ENCODE assay signal across 22 mouse cellular contexts in genomic region chr6:87632176-87632575, GRCm38 (mm10). TPM values are rescaled to one million over a fixed set of nuclear protein-coding genes. Genes with fewer than 3 reads are reported as not detected.
DNase-seq lines count a peak whose midpoint lies in the region; ATAC-seq and TF ChIP-seq lines count a peak whose summit lies in the region.
"Had no signal": no experiment of that assay in that cellular context is flagged by ENCODE, and none has a peak within 500 bp of the region (broad histone marks: within the 10 kb centered on the region; RNA-seq: fewer than 3 reads in every experiment).

No protein-coding gene starts in this region.

- H3K27me3 ChIP-seq in stomach, embryonic 16.5 days (ENCODE audit: control insufficient read depth, insufficient read depth, low read length), result no peaks in the 10 kb centered on the region
- H3K27me3 ChIP-seq in heart, embryonic 11.5 days (ENCODE audit: control insufficient read depth, insufficient read depth, low read length), result no peaks in the 10 kb centered on the region
- H3K27me3 ChIP-seq: heart, embryonic 13.5 days; Patski had no signal

- DNase-seq in ES-E14 (ENCODE audit: low read depth, low spot score), result peak; percentile 34
- DNase-seq in ZHBTc4 (ENCODE audit: low read depth, low spot score), result peak; percentile 81
- no peak for DNase-seq in layer of hippocampus, adult 2 months (ENCODE audit: low spot score in 2 of 2)
- no peak for DNase-seq in retina, postnatal 1 day
- DNase-seq: adrenal gland, adult 8-10 months; adrenal gland, postnatal 36 days; cerebellum, adult 18-20 months; cerebellum, adult 9-10 months; cerebellum, postnatal 14 days; gastrocnemius, postnatal 25 days; heart, adult 18-20 months; heart, postnatal 4 days had no signal

- H3K27ac ChIP-seq in ES-E14 (ENCODE audit: insufficient read depth, low read depth, low read length, poor library complexity, severe bottlenecking), result no peak overlapping the region
- no peak overlapping the region for H3K27ac ChIP-seq in stomach, embryonic 16.5 days (ENCODE audit: low read length)
- no peak overlapping the region for H3K27ac ChIP-seq in layer of hippocampus, adult 2 months
- no peak overlapping the region for H3K27ac ChIP-seq in heart, embryonic 11.5 days (ENCODE audit: low read depth, low read length)
- H3K27ac ChIP-seq: heart, embryonic 13.5 days; hindbrain, embryonic 14.5 days; hindbrain, postnatal 0 days had no signal

- no peak overlapping the region for H3K4me3 ChIP-seq in ES-E14 (ENCODE audit: insufficient read depth in 1 of 2, low read depth in 1 of 2, low read length in 2 of 2, poor library complexity in 1 of 2, severe bottlenecking in 1 of 2)
- no peak overlapping the region for H3K4me3 ChIP-seq in stomach, embryonic 16.5 days (replicated peaks; ENCODE audit: low read length)
- no peak overlapping the region for H3K4me3 ChIP-seq in layer of hippocampus, adult 2 months
- H3K4me3 ChIP-seq in heart, embryonic 11.5 days (ENCODE audit: low read depth, low read length), result no peak overlapping the region
- H3K4me3 ChIP-seq: heart, embryonic 13.5 days had no signal

- in situ Hi-C loops in ES-E14 (cut with MboI; ENCODE audit: low sequenced_read_pairs in 2 of 2, unreplicated experiment in 2 of 2), result no loop called here

- no peak for TF ChIP-seq CTCF in layer of hippocampus, adult 2 months (conservative IDR thresholded peaks at IDR 0.05)

- ATAC-seq in stomach, embryonic 16.5 days (ENCODE audit: insufficient read depth, low FRiP score), result peak; percentile 53; the same call in 1 of the 2 replicates
- ATAC-seq in heart, embryonic 11.5 days (replicated peaks; ENCODE audit: insufficient number of reproducible peaks, low FRiP score, low TSS enrichment), result no peak
- ATAC-seq: activated CD4-positive, CD25-positive, alpha-beta regulatory T cell, adult 4 months; CD4-positive, CD25-positive, alpha-beta regulatory T cell, adult 4 months; forebrain, embryonic 14.5 days; hindbrain, postnatal 0 days; inflammation-experienced regulatory T-cells, adult 6 months; Patski had no signal

- H3K36me3 ChIP-seq in ES-E14 (ENCODE audit: control insufficient read depth, insufficient read depth, low read length, poor library complexity, severe bottlenecking), result no peaks in the 10 kb centered on the region
- 0 out of 2 replicates have a peak, but pooled peaks cover 7% of the 10 kb centered on the region for H3K36me3 ChIP-seq in stomach, embryonic 16.5 days (ENCODE audit: control insufficient read depth, insufficient read depth, low read length)
- no peaks in the 10 kb centered on the region for H3K36me3 ChIP-seq in heart, embryonic 11.5 days (ENCODE audit: control insufficient read depth, insufficient read depth, low read length)

- H3K4me1 ChIP-seq in ES-E14 (ENCODE audit: control insufficient read depth in 2 of 2, insufficient read depth in 2 of 2, low read length in 2 of 2, poor library complexity in 1 of 2), result peaks cover 0 to 6% of the 10 kb centered on the region in 2 experiments; a peak in 1 of 4 replicates
- H3K4me1 ChIP-seq in stomach, embryonic 16.5 days (ENCODE audit: control insufficient read depth, insufficient read depth, low read length), result peaks cover 4% of the 10 kb centered on the region; the same call in 1 of the 2 replicates
- no peaks in the 10 kb centered on the region for H3K4me1 ChIP-seq in heart, embryonic 11.5 days (ENCODE audit: control insufficient read depth, insufficient read depth, low read length)
- H3K4me1 ChIP-seq: heart, embryonic 13.5 days had no signal

- WGBS in stomach, embryonic 16.5 days, result 53% methylated on average over 4 of the region's 4 CpGs
- WGBS in heart, embryonic 11.5 days (ENCODE audit: insufficient replicate concordance), result 77% methylated on average over 4 of the region's 4 CpGs

- no peak overlapping the region for H3K9ac ChIP-seq in ES-E14 (ENCODE audit: insufficient read depth, low read depth, low read length, poor library complexity, severe bottlenecking)
- no peak overlapping the region for H3K9ac ChIP-seq in stomach, embryonic 16.5 days (ENCODE audit: low read length)
- no peak overlapping the region for H3K9ac ChIP-seq in heart, embryonic 11.5 days (ENCODE audit: low read depth, low read length)
- H3K9ac ChIP-seq: heart, embryonic 13.5 days; hindbrain, embryonic 14.5 days had no signal

- H3K4me2 ChIP-seq in stomach, embryonic 16.5 days (ENCODE audit: low read depth, low read length), result no peak overlapping the region
- no peak overlapping the region for H3K4me2 ChIP-seq in heart, embryonic 11.5 days
- H3K4me2 ChIP-seq: heart, embryonic 13.5 days; hindbrain, embryonic 14.5 days had no signal

- no peaks in the 10 kb centered on the region for H3K9me3 ChIP-seq in ES-E14 (ENCODE audit: control insufficient read depth, insufficient read depth, low read depth, low read length)
- no peaks in the 10 kb centered on the region for H3K9me3 ChIP-seq in stomach, embryonic 16.5 days (replicated peaks; ENCODE audit: control insufficient read depth, low read length)
- no peaks in the 10 kb centered on the region for H3K9me3 ChIP-seq in heart, embryonic 11.5 days (replicated peaks; ENCODE audit: control insufficient read depth, low read length)
- H3K9me3 ChIP-seq: heart, embryonic 13.5 days had no signal

TF ChIP-seq in ES-E14, 5 proteins besides CTCF, POLR2A, EP300 and RAD21:
- TF ChIP-seq CHD2 (IDR thresholded peaks at IDR 0.05; ENCODE audit: low read depth, low read length) (no peak), MAFK (IDR thresholded peaks at IDR 0.05; ENCODE audit: insufficient read depth, low read depth, low read length) (peak; percentile 48; the same call in 1 of the 2 replicates)
TF ChIP-seq in ES-E14: peak in this region for 1.

RNA-seq across cellular contexts. Expression of gene Aplf, which starts 39.8 kb away (rescaled TPM):
- 9.1 and 10.4 TPM in 2 replicates for total RNA-seq in ES-E14 (2012; rRNA removed)
- polyA plus RNA-seq in stomach, embryonic 16.5 days (2015; fragmentation: Nextera tagmentation; extraction: Ambion mirVana), result 14.2 and 15.5 TPM in 2 replicates
- total RNA-seq in layer of hippocampus, adult 2 months (2021), result 1 to 10 TPM; 6.9 to 7.9 TPM
- polyA plus RNA-seq in heart, embryonic 11.5 days (2014; fragmentation: Nextera tagmentation; extraction: Ambion mirVana), result 9.3 and 10.1 TPM in 2 replicates

RNA-seq across cellular contexts. Expression of gene Prokr1, which starts 41.6 kb away (rescaled TPM):
- 0.36 and 0.58 TPM in 2 replicates for total RNA-seq in ES-E14 (2012; rRNA removed)
- polyA plus RNA-seq in stomach, embryonic 16.5 days (2015; fragmentation: Nextera tagmentation; extraction: Ambion mirVana), result 3.2 and 3.3 TPM in 2 replicates
- under 1 TPM; 0.08 to 0.17 TPM for total RNA-seq in layer of hippocampus, adult 2 months (2021)
- polyA plus RNA-seq in heart, embryonic 11.5 days (2014; fragmentation: Nextera tagmentation; extraction: Ambion mirVana), result 1.8 and 3.0 TPM in 2 replicates
- polyA plus RNA-seq: activated CD4-positive, CD25-positive, alpha-beta regulatory T cell, adult 4 months; inflammation-experienced regulatory T-cells, adult 6 months had no signal

Comparison
In these comparisons a context has a peak if more than half of its experiments do, and no peak if none do; other contexts are left out.
1. DNase-seq: peak in ES-E14 (single experiment) and ZHBTc4 (single experiment); none in layer of hippocampus, adult 2 months (0 of 2) and retina, postnatal 1 day (single experiment).